Mouse (Mus musculus) cerebellum, adult 8-10 months (tissue): Measurements from ENCODE around the gene Fam20a.
"Not testable (repeated sequence)": the region's sequence is repeated elsewhere in the genome, so short reads cannot be mapped to it uniquely, and the experiment has no call there.

Experiments used
- DNase-seq: peaks from one replicate; pipeline ENCODE4 v3.0.0; 2022

Gene Fam20a

DNA sequence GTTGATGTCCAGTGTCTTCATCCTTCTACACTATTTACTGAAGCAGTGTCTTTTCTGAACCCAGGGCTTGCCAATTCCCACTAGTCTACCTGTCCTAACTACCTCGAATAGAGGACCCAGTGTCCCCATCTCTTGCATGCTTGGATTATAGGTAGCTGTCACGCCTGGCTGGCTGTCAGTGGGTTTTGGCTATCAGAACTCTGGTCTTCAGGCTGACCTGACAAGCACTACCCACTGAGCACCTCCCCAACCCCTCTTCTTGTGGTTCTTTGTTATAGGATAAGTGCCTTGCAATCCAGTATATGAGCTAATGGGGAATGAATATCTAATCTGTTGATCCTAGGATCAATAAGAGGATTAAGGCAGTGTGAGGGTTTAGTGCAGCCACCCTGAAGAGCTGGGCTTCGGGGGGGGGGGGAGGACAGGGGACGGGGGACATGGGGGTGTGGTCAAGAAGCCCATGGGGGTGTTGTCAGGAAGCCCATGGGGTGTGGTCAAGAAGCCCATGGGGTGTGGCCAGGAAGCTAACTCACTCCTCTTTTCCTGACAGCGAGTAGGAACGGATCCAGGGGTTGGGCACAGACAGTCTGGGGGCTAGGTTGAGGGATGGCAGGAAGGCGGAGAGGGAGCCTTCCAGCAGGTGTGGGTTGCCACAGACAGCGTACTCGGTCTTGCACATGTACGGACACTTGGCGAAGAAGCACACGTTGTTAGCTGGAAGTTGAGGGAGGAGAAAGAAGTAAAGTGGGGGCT is 45.3 kb downstream of the Fam20a start:
- DNase-seq = no peak

DNA sequence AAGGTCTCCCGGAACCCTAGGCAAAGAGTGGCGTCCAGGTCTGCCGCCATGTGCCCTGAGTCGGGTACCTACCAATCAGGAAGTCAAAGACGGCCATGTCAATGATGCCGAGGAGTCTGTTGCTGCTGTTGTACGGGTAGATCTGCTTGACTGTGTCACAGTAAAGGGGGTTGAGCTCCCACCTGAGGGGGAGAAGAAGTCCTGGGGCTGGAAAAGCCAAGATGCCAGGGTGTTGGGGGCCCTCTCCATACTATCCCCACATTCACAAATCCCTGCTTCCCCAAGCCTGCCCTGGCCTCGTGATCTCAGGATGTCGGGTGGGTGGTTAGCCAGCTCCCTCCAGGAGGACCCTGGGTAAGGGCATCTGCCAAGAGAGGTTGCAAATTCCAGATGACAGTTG is 46.3 kb downstream of the Fam20a start:
- no peak for DNase-seq

DNA sequence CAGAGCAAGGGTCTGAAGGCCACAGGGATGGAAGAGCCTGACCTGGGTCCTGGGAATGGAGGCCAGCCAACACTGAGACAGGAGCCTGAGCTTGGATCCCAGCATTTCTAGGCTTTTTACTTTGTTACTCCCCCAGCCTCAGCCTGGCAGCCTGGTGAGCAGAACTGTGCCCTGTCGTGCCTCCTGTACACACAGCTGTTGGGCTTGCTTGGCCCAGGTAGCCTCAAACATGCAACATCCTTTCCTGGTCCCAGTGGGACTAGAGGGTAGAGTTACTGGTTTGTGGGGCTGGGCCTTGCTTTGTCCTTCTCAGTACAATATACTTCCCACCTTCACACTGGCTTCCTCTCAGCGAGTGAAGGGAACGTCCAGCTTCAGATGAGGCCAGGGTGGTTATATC is 46.9 kb downstream of the Fam20a start:
- no peak for DNase-seq

GRCm38 (mm10) chr11:109674542-109674941 is 47.5 kb downstream of the Fam20a start:
- no peak for DNase-seq

GRCm38 (mm10) chr11:109673741-109674140 is 48.3 kb downstream of the Fam20a start:
- no peak for DNase-seq

DNA sequence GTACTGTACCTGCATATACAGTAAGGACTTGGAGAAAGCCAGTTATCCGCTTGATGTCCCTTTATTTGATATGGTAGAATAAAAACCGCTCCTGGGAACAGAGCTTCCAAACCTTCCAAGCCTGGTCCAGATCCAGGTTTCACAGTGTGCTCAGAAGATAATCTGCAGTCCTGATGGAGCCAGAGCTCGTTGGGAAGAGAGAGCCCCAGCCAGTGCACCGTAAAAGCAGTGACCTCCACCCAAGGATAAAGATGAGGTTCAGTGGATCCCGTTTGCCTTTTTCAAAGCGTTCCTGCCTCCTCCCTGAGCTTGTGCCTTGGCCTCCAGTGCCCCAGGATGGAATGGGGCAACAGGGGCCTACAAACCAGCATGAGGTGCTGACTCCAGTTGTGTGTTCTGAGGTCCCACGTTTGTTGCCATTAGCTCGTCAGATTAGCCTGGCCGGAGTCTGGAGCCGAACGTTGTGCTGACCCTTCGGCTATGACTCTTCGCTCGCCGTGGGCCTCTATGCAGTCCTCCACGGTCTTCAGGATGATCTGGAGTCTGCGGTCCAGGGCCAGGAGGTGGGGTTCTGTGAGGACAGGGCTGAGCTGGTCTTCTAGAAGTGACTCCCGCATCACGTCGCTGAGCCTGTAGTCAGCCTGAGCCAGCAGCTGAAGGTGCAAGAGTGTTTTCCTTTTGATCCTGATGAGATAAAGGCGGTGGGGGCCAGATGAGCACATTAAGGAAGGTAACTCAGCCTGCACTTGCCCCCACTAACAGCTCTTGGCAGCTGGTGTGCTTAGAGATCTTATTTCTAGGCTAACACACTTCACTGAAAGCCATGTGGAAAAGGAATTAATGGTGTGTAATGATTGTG is 49.0 kb downstream of the Fam20a start:
- no peak for DNase-seq

DNA sequence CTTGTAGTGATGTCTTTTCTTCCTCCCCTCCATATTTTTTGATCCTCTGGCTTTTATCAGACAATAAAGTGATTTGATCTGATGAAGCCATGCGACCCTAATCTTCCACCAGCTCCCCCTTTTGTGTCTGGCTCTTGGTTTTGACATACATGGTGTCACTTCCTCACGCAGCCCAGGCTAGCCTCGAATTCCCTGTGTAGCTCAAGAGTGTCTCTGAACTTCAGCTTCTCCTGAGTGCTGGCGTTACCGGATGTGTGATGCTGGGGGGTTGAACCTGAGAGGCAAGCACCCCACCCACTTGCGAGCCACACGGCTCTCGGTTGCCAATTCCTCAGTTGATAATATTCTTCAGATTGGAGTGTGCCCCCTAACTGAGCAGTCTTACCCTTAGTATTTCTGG is 49.7 kb downstream of the Fam20a start:
- DNase-seq = no peak

GRCm38 (mm10) chr11:109672021-109672324 is 50.1 kb downstream of the Fam20a start:
- DNase-seq = no peak

- DNase-seq = no peak
Observed at GRCm38 (mm10) chr11:109671136-109672020, 50.7 kb downstream of the Fam20a start.

- no peak for DNase-seq
Observed at GRCm38 (mm10) chr11:109670026-109670916, 51.8 kb downstream of the Fam20a start.

- no peak for DNase-seq
Observed at GRCm38 (mm10) chr11:109669149-109669708, 52.9 kb downstream of the Fam20a start.

DNA sequence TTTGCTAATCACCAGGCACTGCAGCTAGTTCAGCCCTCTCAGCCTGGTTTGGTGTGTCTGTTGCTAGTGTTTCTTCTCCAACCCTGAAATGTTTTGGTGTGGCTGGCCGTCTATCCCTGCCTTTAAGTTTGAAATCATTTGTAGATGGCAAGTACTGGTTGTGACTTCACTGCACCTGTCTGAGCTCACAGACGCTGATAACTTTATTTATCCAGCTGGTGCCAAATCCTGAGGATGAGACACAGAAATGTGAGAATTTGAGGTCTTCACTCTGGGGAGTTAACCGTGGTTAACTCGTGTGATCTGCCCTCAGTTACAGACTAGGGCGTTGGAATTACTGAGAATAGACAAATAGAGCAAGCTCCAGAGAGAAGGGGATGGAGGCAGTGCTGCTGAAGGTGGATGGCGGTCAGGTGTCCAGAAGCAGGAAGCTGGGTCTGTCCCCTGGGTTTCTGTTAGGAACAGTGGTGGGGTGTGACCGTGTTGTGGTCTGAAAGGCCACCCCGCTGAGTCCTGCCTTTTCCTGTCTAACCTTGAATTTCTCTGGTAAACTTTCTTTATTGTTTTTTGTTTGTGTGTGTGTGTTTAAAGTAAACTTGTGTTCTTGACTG is 53.9 kb downstream of the Fam20a start:
- DNase-seq = no peak

DNA sequence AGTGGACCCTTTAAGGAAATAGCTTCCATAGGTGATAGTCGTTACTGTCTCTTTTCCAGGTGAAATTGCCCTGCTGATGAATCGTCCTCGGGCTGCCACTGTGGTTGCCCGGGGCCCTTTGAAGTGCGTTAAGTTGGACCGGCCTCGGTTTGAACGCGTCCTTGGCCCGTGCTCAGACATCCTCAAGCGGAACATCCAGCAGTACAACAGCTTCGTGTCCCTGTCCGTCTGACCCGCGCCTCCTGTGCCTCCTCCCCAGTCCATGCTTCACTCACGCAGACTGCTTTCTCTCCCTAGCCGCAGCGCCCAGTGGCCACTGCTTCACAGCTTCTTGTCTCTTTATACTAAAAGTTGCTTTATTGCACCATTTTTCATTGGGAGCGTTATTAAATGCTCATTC is 54.7 kb downstream of the Fam20a start:
- DNase-seq = no peak

DNA sequence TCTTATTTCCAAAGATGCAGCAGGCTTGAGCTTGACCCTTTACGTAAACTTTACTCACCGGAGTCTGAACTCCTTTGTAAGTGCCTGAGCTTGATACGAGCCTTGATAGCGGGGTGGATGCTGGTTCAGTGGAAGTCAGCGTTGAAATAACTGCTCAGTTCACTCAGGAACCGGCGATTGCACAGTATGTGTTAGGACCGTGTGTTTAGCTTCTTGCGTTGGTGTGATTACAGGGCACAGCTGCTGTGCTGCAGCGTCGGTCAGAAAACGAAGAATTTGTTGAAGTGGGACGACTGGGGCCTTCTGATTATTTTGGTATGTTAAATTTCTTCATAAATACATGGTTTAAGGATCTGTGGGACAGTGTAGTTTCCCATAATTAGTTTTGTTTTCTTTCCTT is 55.7 kb downstream of the Fam20a start:
- no peak for DNase-seq

GRCm38 (mm10) chr11:109665424-109665823 is 56.7 kb downstream of the Fam20a start:
- no peak for DNase-seq

DNA sequence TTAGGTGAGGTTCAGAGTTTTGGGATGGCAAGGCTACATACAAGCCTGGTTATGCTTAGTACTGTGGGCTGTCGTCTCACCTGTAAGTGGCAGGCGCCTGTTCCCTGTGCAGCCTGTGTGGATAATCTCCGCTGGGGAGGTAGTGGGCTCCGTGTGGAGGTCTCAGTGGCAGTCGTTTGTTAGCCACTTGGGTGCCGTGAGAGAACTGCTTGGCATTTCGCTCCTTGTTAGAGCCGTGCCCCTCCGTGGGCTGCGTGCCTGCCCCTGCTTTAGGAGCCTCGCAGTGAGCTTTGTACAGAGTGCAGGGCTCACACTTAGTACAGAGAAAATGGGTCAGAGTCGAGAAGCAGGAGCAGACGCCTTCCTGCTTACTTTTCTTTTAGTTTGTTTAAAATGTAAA is 57.8 kb downstream of the Fam20a start:
- DNase-seq = no peak

DNA sequence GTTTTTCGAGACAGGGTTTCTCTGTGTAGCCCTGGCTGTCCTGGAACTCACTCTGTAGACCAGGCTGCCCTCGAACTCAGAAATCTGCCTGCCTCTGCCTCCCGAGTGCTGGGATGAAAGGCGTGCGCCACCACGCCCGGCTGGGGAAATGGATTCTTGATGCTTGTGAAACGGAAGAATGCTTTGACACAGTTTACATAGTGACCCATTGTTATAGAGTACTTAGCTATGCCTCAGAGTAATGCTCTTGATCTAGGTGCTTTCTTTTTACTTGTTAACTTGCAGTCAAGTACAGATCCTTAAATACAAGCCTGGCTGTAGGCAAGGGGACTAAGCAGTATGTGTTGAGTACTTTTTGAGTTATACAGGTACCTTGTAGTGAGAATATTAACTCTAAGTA is 61.6 kb downstream of the Fam20a start:
- DNase-seq = not testable (repeated sequence)

DNA sequence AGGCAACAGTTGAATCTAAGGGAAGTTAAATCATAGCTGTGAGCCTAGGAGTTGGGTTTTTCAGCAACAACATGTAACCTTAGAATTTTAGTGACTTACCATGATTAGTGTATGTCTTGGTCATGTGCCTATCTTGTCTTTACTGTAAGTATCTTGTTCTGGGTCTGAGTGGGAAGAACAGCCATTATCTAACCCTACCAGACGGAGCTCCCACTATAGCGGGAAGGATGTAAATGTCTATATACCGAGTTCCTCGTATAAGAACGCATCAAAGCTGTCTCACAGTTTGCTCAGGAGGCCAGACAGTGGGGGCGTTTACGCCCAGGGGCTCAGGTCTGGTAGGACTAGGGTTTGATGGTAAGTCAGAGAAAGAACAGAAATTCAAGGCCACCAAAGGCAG is 65.8 kb downstream of the Fam20a start:
- DNase-seq = no peak

DNA sequence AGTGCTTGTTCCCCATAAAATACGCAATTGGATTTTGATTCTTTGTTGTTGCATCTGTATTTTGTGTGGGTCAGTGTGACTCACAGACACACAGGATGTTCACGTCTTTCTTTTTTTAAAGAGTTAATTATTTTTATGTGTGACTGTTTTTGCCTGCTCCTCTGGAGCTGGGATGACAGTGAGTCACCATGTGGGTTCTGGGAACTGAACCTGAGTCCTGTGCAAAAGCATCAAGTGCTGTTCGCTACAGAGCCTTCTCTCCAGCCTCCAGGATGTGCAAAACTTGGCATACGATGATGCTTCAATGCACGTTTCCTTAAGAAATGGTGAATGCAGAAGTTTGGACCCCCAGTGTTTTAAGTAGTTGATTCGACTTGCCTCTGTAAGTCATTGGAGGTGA is 67.5 kb downstream of the Fam20a start:
- no peak for DNase-seq

DNA sequence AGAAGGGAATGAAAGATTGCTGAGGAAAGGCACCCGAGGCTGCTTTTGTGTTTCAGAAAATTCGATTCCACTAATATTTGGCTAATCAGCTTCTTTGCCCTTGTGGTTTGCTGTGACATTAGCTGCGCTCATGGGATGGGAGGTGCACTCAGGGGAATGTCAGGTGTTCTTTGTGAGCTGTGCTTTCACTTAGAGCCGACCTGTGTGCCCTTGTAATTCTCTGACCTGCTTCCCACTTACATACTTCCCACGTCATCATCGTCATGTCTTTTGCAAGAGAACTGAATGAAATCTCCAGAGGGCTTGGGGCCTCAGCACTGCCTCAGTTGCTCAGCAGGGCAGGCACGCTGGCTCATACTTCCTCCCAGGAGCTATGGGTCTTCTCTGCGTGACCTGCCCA is 68.9 kb downstream of the Fam20a start:
- no peak for DNase-seq

DNA sequence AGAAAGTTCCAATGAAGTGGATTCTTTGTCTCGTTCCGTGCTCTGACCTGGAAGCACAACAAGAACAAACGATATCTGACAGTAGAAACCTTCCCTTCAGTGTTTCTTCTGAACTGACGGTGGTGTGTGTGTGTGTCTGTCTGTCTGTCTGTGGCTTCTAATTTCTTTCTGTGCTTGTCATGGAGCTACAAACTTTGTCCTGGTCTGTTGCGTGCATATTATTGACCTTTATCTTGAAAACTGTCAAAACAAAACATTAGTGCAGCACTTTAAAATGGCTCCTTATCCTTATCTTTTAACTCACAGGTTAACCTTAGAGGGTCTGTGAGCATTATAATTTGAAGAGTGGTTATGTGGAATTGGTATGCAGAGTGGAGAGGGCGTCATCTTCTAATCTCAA is 69.6 kb downstream of the Fam20a start:
- no peak for DNase-seq

- peak; percentile 35 for DNase-seq
Observed at GRCm38 (mm10) chr11:109651566-109652024, 70.5 kb downstream of the Fam20a start.
